Mouse (Mus musculus): ENCODE results near the gene Adamts16. TPM values are rescaled to one million over a fixed set of nuclear protein-coding genes. Genes with fewer than 3 reads are reported as not detected.

Adamts16 gene
- polyA plus RNA-seq, 1 experiment from 2014 or later = 0.65 TPM

- no peak for ATAC-seq (replicated peaks)
- Histone ChIP-seq H3K9me3 (no peaks in the 10 kb centered on the region), H3K4me3 (no peak overlapping the region), H3K27me3 (no peaks in the 10 kb centered on the region), H3K4me1 (peaks cover 11% of the 10 kb centered on the region), H3K27ac (replicated peaks) (no peak overlapping the region), H3K36me3 (no peaks in the 10 kb centered on the region), H3K4me2 (replicated peaks) (no peak overlapping the region), H3K9ac (replicated peaks) (no peak overlapping the region)
- WGBS = 95% methylated on average over 11 of the region's 11 CpGs
Observed at GRCm38 (mm10) chr13:70866971-70867625, 25.5 kb upstream of the Adamts16 start.

GRCm38 (mm10) chr13:70865867-70866266, 24.3 kb upstream of the Adamts16 start:
- Histone ChIP-seq H3K4me3 (no peak overlapping the region), H3K9ac (replicated peaks) (no peak overlapping the region), H3K27me3 (no peaks in the 10 kb centered on the region), H3K4me1 (peaks cover 6% of the 10 kb centered on the region; the same call in 1 of the 2 replicates), H3K27ac (replicated peaks) (no peak overlapping the region), H3K9me3 (no peaks in the 10 kb centered on the region), H3K36me3 (no peaks in the 10 kb centered on the region), H3K4me2 (replicated peaks) (no peak overlapping the region)
- no peak for ATAC-seq (replicated peaks)
- WGBS = 59% methylated on average over 5 of the region's 5 CpGs

GRCm38 (mm10) chr13:70862162-70862908, 20.7 kb upstream of the Adamts16 start:
- WGBS = 46% methylated on average over 8 of the region's 8 CpGs
- no peaks in the 10 kb centered on the region for H3K36me3 ChIP-seq
- H3K4me3 ChIP-seq = no peak overlapping the region
- H3K27me3 ChIP-seq = no peaks in the 10 kb centered on the region
- H3K27ac ChIP-seq (replicated peaks) = no peak overlapping the region
- no peak overlapping the region for H3K9ac ChIP-seq (replicated peaks)
- H3K9me3 ChIP-seq = no peaks in the 10 kb centered on the region
- ATAC-seq (replicated peaks) = no peak
- no peak overlapping the region for H3K4me2 ChIP-seq (replicated peaks)
- peaks cover 3% of the 10 kb centered on the region; the same call in 1 of the 2 replicates for H3K4me1 ChIP-seq

- no peak overlapping the region for H3K4me3 ChIP-seq
- H3K36me3 ChIP-seq = no peaks in the 10 kb centered on the region
- H3K9ac ChIP-seq (replicated peaks) = no peak overlapping the region
- H3K27ac ChIP-seq (replicated peaks) = no peak overlapping the region
- H3K27me3 ChIP-seq = no peaks in the 10 kb centered on the region
- H3K4me1 ChIP-seq = no peaks in the 10 kb centered on the region
- H3K9me3 ChIP-seq = no peaks in the 10 kb centered on the region
- no peak for ATAC-seq (replicated peaks)
- H3K4me2 ChIP-seq (replicated peaks) = no peak overlapping the region
Observed at GRCm38 (mm10) chr13:70853601-70854000, 12.0 kb upstream of the Adamts16 start.

GRCm38 (mm10) chr13:70846933-70847332, 5.3 kb upstream of the Adamts16 start:
- Histone ChIP-seq H3K27ac (replicated peaks) (no peak overlapping the region), H3K9me3 (no peaks in the 10 kb centered on the region), H3K9ac (replicated peaks) (no peak overlapping the region), H3K4me2 (replicated peaks) (no peak overlapping the region), H3K27me3 (peaks cover 10% of the 10 kb centered on the region; the same call in 1 of the 2 replicates), H3K36me3 (no peaks in the 10 kb centered on the region), H3K4me3 (no peak overlapping the region), H3K4me1 (no peaks in the 10 kb centered on the region)
- ATAC-seq (replicated peaks) = no peak
- WGBS = 72% methylated on average over 2 of the region's 2 CpGs

- WGBS = 61% methylated on average over 7 of the region's 7 CpGs
- no peak overlapping the region for H3K4me2 ChIP-seq (replicated peaks)
- no peaks in the 10 kb centered on the region for H3K36me3 ChIP-seq
- H3K9ac ChIP-seq (replicated peaks) = no peak overlapping the region
- H3K9me3 ChIP-seq = no peaks in the 10 kb centered on the region
- ATAC-seq (replicated peaks) = no peak
- H3K27ac ChIP-seq (replicated peaks) = no peak overlapping the region
- peaks cover 23% of the 10 kb centered on the region for H3K27me3 ChIP-seq
- no peak overlapping the region for H3K4me3 ChIP-seq
- H3K4me1 ChIP-seq = peaks cover 11% of the 10 kb centered on the region
Observed at GRCm38 (mm10) chr13:70845526-70845925, 3.9 kb upstream of the Adamts16 start.

- Histone ChIP-seq H3K9ac (replicated peaks) (no peak overlapping the region), H3K9me3 (no peaks in the 10 kb centered on the region), H3K4me2 (replicated peaks) (0 out of 2 replicates have a peak overlapping the region, but pooled peaks have one; percentile 47), H3K4me3 (no peak overlapping the region), H3K27ac (replicated peaks) (no peak overlapping the region), H3K36me3 (no peaks in the 10 kb centered on the region), H3K27me3 (peaks cover 24% of the 10 kb centered on the region), H3K4me1 (peaks cover 11% of the 10 kb centered on the region)
- ATAC-seq (replicated peaks) = no peak
- 35% methylated on average over 4 of the region's 4 CpGs for WGBS
Observed at GRCm38 (mm10) chr13:70842126-70842525, 515 bp upstream of the Adamts16 start.

GRCm38 (mm10) chr13:70840161-70840560, 1.4 kb downstream of the Adamts16 start:
- peaks cover 24% of the 10 kb centered on the region for H3K27me3 ChIP-seq
- no peaks in the 10 kb centered on the region for H3K9me3 ChIP-seq
- WGBS = 10% methylated on average over 6 of the region's 6 CpGs
- H3K27ac ChIP-seq (replicated peaks) = no peak overlapping the region
- no peak overlapping the region for H3K4me3 ChIP-seq
- H3K36me3 ChIP-seq = no peaks in the 10 kb centered on the region
- peak; percentile 82 for ATAC-seq (replicated peaks)
- H3K4me2 ChIP-seq (replicated peaks) = no peak overlapping the region
- peaks cover 11% of the 10 kb centered on the region for H3K4me1 ChIP-seq
- H3K9ac ChIP-seq (replicated peaks) = no peak overlapping the region

- no peaks in the 10 kb centered on the region for H3K36me3 ChIP-seq
- no peak overlapping the region for H3K9ac ChIP-seq (replicated peaks)
- H3K4me3 ChIP-seq = no peak overlapping the region
- H3K9me3 ChIP-seq = no peaks in the 10 kb centered on the region
- ATAC-seq (replicated peaks) = no peak
- H3K27me3 ChIP-seq = peaks cover 20% of the 10 kb centered on the region
- H3K27ac ChIP-seq (replicated peaks) = no peak overlapping the region
- peaks cover 11% of the 10 kb centered on the region for H3K4me1 ChIP-seq
- 60% methylated on average over 5 of the region's 5 CpGs for WGBS
- H3K4me2 ChIP-seq (replicated peaks) = no peak overlapping the region
Observed at GRCm38 (mm10) chr13:70837571-70837970, 4.0 kb downstream of the Adamts16 start.

- no peak for ATAC-seq (replicated peaks)
- no peaks in the 10 kb centered on the region for H3K36me3 ChIP-seq
- no peak overlapping the region for H3K4me2 ChIP-seq (replicated peaks)
- H3K4me1 ChIP-seq = peaks cover 4% of the 10 kb centered on the region
- peaks cover 8% of the 10 kb centered on the region for H3K27me3 ChIP-seq
- H3K4me3 ChIP-seq = no peak overlapping the region
- H3K27ac ChIP-seq (replicated peaks) = no peak overlapping the region
- H3K9ac ChIP-seq (replicated peaks) = no peak overlapping the region
- WGBS = 69% methylated on average over 7 of the region's 7 CpGs
- H3K9me3 ChIP-seq = no peaks in the 10 kb centered on the region
Observed at GRCm38 (mm10) chr13:70836246-70836645, 5.4 kb downstream of the Adamts16 start.

GRCm38 (mm10) chr13:70832593-70833138, 8.9 kb downstream of the Adamts16 start:
- no peaks in the 10 kb centered on the region for H3K36me3 ChIP-seq
- no peaks in the 10 kb centered on the region for H3K9me3 ChIP-seq
- H3K4me1 ChIP-seq = no peaks in the 10 kb centered on the region
- H3K27me3 ChIP-seq = no peaks in the 10 kb centered on the region
- H3K4me3 ChIP-seq = no peak overlapping the region
- 91% methylated on average over 6 of the region's 6 CpGs for WGBS
- no peak overlapping the region for H3K27ac ChIP-seq (replicated peaks)
- no peak overlapping the region for H3K4me2 ChIP-seq (replicated peaks)
- H3K9ac ChIP-seq (replicated peaks) = no peak overlapping the region
- no peak for ATAC-seq (replicated peaks)

GRCm38 (mm10) chr13:70831041-70831440, 10.6 kb downstream of the Adamts16 start:
- Histone ChIP-seq H3K36me3 (no peaks in the 10 kb centered on the region), H3K9me3 (no peaks in the 10 kb centered on the region), H3K4me2 (replicated peaks) (no peak overlapping the region), H3K9ac (replicated peaks) (no peak overlapping the region), H3K27me3 (no peaks in the 10 kb centered on the region), H3K4me1 (no peaks in the 10 kb centered on the region), H3K27ac (replicated peaks) (no peak overlapping the region), H3K4me3 (no peak overlapping the region)
- no peak for ATAC-seq (replicated peaks)
- WGBS = 63% methylated on average over 4 of the region's 4 CpGs
